Mouse (Mus musculus) heart, adult 2 months (tissue): ENCODE data around the gene Efna2. TPM values are rescaled to one million over a fixed set of nuclear protein-coding genes. Genes with fewer than 3 reads are reported as not detected.

Source experiments
- DNase-seq, 2 experiments: peaks; one replicate each; pipeline ENCODE4 v3.0.0; 2021
- H3K27ac ChIP-seq: fragments of 200-600 bp; 2 replicates; pipeline ENCODE4 v1.8.1; 2022
- H3K27me3 ChIP-seq: fragments of 200-500 bp; 2 replicates; pipeline ENCODE4 v1.6.1; 2012; ENCODE audit warnings: mild to moderate bottlenecking, low read length, inconsistent platforms, mixed read lengths; ENCODE audit not compliant: control insufficient read depth, insufficient read depth
- H3K36me3 ChIP-seq: fragments of 200-500 bp; 2 replicates; pipeline ENCODE4 v1.6.1; 2012; ENCODE audit warnings: low read length, inconsistent platforms; ENCODE audit not compliant: control insufficient read depth, insufficient read depth
- H3K4me1 ChIP-seq: fragments of 200-500 bp; 2 replicates; pipeline ENCODE4 v1.6.1; 2011; ENCODE audit warnings: low read length; ENCODE audit not compliant: control insufficient read depth, insufficient read depth
- H3K4me3 ChIP-seq: fragments of 200-600 bp; 2 replicates; pipeline ENCODE4 v1.8.1; 2022
- H3K79me2 ChIP-seq: fragments of 200-500 bp; replicated peaks from 2 replicates; pipeline ENCODE4 v1.6.1; 2012; ENCODE audit warnings: mild to moderate bottlenecking, inconsistent platforms, low read length, moderate library complexity, mixed read lengths; ENCODE audit not compliant: control insufficient read depth, insufficient read depth
- H3K9ac ChIP-seq: fragments of 200-500 bp; 2 replicates; pipeline ENCODE4 v1.6.1; 2012; ENCODE audit warnings: low read depth, mild to moderate bottlenecking, control low read depth, inconsistent platforms, low read length, mixed read lengths
- CTCF ChIP-seq: fragments of 200-600 bp; IDR thresholded peaks from 2 replicates; pipeline ENCODE4 v1.8.1; 2022; ENCODE audit warnings: antibody characterized with exemption, mild to moderate bottlenecking, moderate library complexity
- EP300 ChIP-seq: fragments of 200-500 bp; IDR thresholded peaks from 2 replicates; pipeline ENCODE4 v1.6.1; 2011; ENCODE audit warnings: low read depth, low read length, control low read depth; ENCODE audit not compliant: insufficient read depth
- POLR2A ChIP-seq: fragments of 200-500 bp; IDR thresholded peaks from 2 replicates; pipeline ENCODE4 v1.6.1; 2011; ENCODE audit warnings: mild to moderate bottlenecking, low read depth, low read length, control low read depth; ENCODE audit not compliant: insufficient read depth
- WGBS: fragments of 180-500 bp; shearing (Covaris S2); methylation state at CpG from one replicate; pipeline ENCODE4 v1.1.7; 2018; 5-methylcytosine and 5-hydroxymethylcytosine counted together
- intact Hi-C: fragments of 180-260 bp; cut with DNase I; formaldehyde crosslinking; loops from one replicate; pipeline ENCODE4 v1.15.1; 2025
- polyA plus RNA-seq: library from polyadenylated mRNA; depleted of rRNA; stranded (reverse); fragments of >200 nt; gene quantifications from 2 replicates; pipeline ENCODE4 v1.2.3, GENCODE M21; 2012
- total RNA-seq, 2 experiments: library from RNA; stranded (reverse); gene quantifications; 2 replicates each; pipeline ENCODE4 v1.2.3; 2021

Efna2 gene
- total and polyA plus RNA-seq, 3 experiments, result 0.86 to 1.7 (median 1.1) TPM

- Histone ChIP-seq H3K4me3 (no peak overlapping the region), H3K27me3 (no peaks in the 10 kb centered on the region), H3K27ac (peak overlapping the region; percentile 95; the same call in 1 of the 2 replicates), H3K79me2 (peaks cover 2% of the 10 kb centered on the region; the same call in 1 of the 2 replicates), H3K4me1 (peaks cover 29% of the 10 kb centered on the region), H3K9ac (peak overlapping the region; percentile 15; the same call in 1 of the 2 replicates), H3K36me3 (peaks cover 34% of the 10 kb centered on the region)
- intact Hi-C loops, result no loop called here
- 33% methylated on average over 1 of the region's 1 CpGs for WGBS
- DNase-seq, result no peak
- TF ChIP-seq POLR2A (no peak), EP300 (no peak), CTCF (no peak)
Measured at GRCm38 (mm10) chr10:80155277-80155676, 24.0 kb upstream of the Efna2 start.

- peak; percentile 42 to 58 for DNase-seq
- 54% methylated on average over 29 of the region's 29 CpGs for WGBS
- intact Hi-C loops, result no loop called here
- Histone ChIP-seq H3K79me2 (peaks cover under 1% of the 10 kb centered on the region; the same call in 1 of the 2 replicates), H3K4me1 (peaks cover 35% of the 10 kb centered on the region), H3K9ac (0 out of 2 replicates have a peak overlapping the region, but pooled peaks have one; percentile 10), H3K36me3 (peaks cover 34% of the 10 kb centered on the region), H3K27ac (peak overlapping the region; percentile 95), H3K27me3 (no peaks in the 10 kb centered on the region), H3K4me3 (peak overlapping the region; percentile 37)
- TF ChIP-seq CTCF, result no peak
Measured at GRCm38 (mm10) chr10:80156002-80156751, 23.1 kb upstream of the Efna2 start.

GRCm38 (mm10) chr10:80156752-80157053 lies 22.6 kb upstream of the Efna2 start:
- peak overlapping the region; percentile 95 for H3K27ac ChIP-seq
- peaks cover 34% of the 10 kb centered on the region for H3K36me3 ChIP-seq
- peak overlapping the region; percentile 37 for H3K4me3 ChIP-seq
- no peaks in the 10 kb centered on the region for H3K27me3 ChIP-seq
- intact Hi-C loops, result no loop called here
- H3K4me1 ChIP-seq, result peaks cover 38% of the 10 kb centered on the region
- DNase-seq, result peak; percentile 64 to 67
- 19% methylated on average over 7 of the region's 7 CpGs for WGBS
- no peaks in the 10 kb centered on the region for H3K79me2 ChIP-seq
- TF ChIP-seq EP300 (0 out of 2 replicates have a peak, but pooled peaks have one; percentile 40), CTCF (no peak)
- 0 out of 2 replicates have a peak overlapping the region, but pooled peaks have one; percentile 10 for H3K9ac ChIP-seq

GRCm38 (mm10) chr10:80157141-80157929 lies 21.9 kb upstream of the Efna2 start:
- intact Hi-C loops, result no loop called here
- WGBS, result 41% methylated on average over 15 of the region's 15 CpGs
- TF ChIP-seq POLR2A, result no peak; the same call in 1 of the 2 replicates
- TF ChIP-seq EP300, result no peak
- no peak for TF ChIP-seq CTCF

GRCm38 (mm10) chr10:80158307-80158986 lies 20.8 kb upstream of the Efna2 start:
- WGBS, result 4% methylated on average over 18 of the region's 18 CpGs
- Histone ChIP-seq H3K9ac (peak overlapping the region; percentile 40), H3K27me3 (no peaks in the 10 kb centered on the region), H3K36me3 (peaks cover 22% of the 10 kb centered on the region), H3K27ac (peak overlapping the region; percentile 95), H3K4me3 (peak overlapping the region; percentile 43; the same call in 1 of the 2 replicates), H3K79me2 (no peaks in the 10 kb centered on the region), H3K4me1 (peaks cover 33% of the 10 kb centered on the region)
- peak; percentile 71 for TF ChIP-seq POLR2A
- no peak for TF ChIP-seq CTCF
- peak; percentile 73; the same call in 1 of the 2 replicates for TF ChIP-seq EP300
- intact Hi-C loops, result loop anchor here (1.0 kb wide), 1 partner anchor 8 kb away; no protein-coding TSS in a partner anchor
- peak; percentile 82 to 89 for DNase-seq

More at GRCm38 (mm10) chr10:80157141-80157929, 21.9 kb upstream of the Efna2 start:
- H3K36me3 ChIP-seq, result peaks cover 31% of the 10 kb centered on the region
- H3K79me2 ChIP-seq, result no peaks in the 10 kb centered on the region
- H3K27ac ChIP-seq, result peak overlapping the region; percentile 95
- peak overlapping the region; percentile 10; the same call in 1 of the 2 replicates for H3K4me3 ChIP-seq
- DNase-seq, result peak in 1 of 2 experiments; percentile 53
- H3K9ac ChIP-seq, result 0 out of 2 replicates have a peak overlapping the region, but pooled peaks have one; percentile 32
- H3K27me3 ChIP-seq, result no peaks in the 10 kb centered on the region
- H3K4me1 ChIP-seq, result peaks cover 37% of the 10 kb centered on the region
